Mouse (Mus musculus) left cerebral cortex, adult 9 months (tissue): ENCODE results near the gene Neurog1.

Source experiments
- DNase-seq, 2 experiments: peaks; one replicate each; pipeline ENCODE4 v3.0.0; 2022; ENCODE audit warnings: low spot score in 2 of 2

The Neurog1 gene

DNA sequence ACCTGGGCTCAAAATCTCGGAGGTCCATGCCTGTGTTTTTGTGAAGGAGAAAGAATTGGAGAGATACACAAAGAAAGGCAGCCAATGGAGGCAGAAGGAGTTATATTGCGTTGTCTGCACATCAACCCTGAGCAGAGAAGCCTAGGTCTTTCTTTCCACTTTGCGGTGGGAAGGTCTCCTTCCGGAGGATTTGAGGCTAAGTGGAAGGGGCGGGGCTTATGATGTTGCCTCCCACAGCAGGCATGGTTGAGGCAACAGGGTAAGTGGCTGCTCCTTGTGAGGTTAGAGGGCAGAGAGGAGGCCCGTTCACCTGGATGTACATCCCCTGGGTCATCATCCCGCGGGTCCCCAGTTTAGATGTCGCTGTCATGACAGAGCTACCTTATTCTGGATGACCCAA is 32.7 kb downstream of the Neurog1 start:
- no peak for DNase-seq

DNA sequence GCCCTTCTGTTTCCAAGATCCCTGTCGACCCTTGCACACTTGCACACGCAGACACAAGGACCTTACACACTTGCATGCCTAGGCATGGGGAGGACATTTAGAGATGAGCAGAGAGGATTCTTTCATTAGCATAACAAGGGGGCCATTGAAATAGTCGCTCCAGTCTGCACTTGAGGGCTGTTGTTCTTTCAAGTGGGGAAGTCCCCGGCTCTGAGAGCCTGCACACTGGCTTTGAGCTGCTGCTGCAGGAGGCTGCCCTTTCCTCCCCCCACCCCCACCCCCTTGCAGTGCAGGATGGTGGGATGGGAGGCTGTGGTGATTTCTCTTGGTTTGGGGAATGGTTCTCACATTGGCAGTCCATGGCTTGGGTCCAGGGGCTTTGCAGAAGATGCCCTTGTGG is 35.9 kb downstream of the Neurog1 start:
- DNase-seq, result no peak

DNA sequence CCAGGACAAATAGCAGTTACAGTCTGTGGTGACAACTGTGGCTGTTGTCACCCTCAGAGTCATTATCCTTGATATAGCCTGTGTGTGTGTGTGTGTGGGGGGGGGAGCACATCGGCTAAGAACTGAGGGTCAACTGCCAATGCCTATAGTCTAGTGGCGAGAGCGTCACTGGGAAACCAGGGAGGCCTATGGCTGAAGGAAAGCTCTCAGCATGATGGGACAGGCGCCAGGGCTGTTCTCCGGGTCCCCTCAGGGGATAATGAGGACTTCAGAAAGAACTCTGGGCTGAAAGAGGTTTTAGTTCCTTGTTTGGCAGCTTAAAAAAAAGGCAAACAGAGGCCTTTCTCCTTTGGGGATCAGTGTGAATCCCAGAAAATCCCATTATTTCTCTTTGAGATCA is 37.3 kb downstream of the Neurog1 start:
- no peak for DNase-seq

DNA sequence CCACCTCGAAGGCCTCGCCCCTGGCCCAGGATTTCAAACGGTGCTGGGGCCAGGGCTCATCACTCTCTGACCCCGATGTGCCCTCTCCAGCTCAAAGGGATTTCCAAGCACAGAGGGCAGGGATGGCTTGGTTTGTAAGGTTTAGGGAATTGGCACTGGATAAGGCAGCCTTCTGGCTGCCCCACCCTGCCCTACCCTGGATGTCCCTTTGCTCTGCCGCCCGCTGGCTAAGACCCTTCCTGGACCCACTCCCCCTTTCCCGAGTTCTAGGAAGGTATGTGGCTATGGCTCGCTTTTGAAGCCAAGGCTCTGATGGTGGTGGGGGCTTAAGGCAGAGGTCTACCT is 42.9 kb downstream of the Neurog1 start:
- DNase-seq, result no peak

DNA sequence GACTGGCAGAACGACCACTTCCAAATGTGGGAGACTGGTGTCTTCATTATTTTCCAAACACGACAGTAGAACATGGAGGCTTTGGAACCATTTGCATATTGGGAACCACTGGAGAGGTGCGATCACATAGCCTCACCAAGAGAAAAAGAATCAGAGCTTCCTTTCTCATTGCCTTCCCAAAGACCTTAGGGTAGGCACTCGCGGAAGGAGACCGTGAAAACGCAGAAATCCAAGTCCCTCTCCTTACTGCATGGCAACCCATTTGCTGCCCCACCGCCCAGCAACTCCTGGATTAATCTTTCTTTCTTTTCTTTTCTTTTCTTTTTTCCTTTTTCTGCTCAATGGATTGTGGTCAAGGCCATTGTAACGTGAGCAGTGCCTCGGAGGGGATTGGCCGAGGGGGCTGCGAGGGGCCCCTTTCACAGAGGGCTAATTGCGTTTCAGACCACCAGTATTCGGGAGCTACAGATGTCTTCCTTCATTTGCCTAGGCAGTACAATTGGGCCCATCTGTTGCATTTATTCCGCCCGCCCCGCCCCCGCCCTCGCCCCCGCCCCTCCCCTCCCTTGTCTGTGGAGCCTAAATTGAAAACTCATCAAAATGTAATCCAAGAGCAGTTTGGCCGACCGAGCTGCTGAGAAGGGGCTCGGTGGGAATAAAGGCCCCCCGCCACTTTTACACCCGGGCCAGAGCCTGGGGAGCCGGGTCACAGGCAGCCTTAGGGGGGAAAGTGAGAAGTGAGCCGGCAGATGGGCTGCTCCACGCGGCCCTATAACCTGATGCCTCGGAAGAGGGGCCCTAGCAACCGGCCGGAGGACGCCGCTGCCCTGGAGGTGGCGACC is 43.5 kb downstream of the Neurog1 start:
- no peak for DNase-seq
